Mouse (Mus musculus) kidney, adult 9 months (tissue): ENCODE data around the gene Kmt2b.

ENCODE experiments used
- DNase-seq: peaks from one replicate; pipeline ENCODE4 v3.0.0; 2022

Gene Kmt2b

DNA sequence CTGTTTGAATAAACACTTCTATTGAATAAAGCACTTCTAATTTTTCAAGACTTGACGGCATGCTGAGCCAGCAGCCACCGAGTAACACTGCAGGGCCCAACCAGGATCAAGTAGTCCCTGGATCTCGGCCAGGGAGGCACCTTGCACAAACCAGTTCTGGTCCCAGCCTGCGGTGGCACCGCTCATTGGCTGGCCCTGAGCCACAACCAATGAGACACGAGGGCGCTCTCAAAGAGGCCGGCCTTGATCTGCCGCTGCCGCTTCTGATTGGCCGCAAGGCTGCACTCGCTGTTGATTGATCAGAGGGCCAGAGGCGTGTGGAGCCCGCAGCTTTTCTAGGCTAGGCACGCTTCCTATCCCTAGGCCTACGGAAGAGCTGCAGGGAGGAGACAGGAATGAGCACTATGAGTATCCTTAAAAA is 11.4 kb upstream of the Kmt2b start:
- DNase-seq, result peak; percentile 97

DNA sequence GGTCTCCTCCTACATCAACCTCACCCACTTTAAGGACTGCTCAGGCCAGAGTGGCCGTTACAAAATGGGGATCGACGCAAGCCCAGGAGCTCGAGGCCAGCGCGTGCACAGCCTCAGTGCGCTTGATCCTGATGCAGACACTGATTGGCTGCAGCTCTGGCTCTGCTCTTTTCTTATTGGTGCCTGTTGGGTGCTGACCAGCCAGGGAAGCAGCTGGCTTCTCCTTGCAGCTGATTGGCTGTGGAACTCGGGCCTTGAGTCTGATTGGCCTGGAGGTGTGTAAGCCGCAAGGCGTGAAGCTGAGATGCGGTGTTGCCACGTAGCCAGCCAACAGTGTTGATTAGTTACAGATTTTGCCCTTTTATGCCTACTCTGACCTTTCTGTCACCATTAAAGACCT is 10.3 kb upstream of the Kmt2b start, which contains the start of gene Zbtb32:
Gene Zbtb32 (minus strand): TSS at position 124 of the 400 bp plus-strand sequence.
- DNase-seq, result no peak

DNA sequence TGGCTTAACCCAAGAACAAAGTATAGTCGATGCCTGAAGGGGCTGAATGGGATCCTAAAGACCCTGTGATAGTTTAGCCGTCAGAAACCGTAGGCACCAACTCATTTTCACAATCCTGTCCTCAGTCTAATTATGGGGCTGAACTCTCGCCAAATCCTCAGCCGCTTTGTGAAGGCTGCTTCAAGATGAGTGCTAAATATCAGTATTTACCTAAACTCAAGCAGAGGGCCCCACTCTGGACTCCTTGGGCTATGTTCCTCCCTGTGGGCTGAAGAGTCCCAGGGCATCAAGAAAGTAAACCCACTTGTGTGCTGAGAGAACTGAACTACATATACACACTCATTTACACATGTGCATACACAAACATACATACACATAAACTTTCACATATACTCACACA is 8.3 kb upstream of the Kmt2b start:
- no peak for DNase-seq

DNA sequence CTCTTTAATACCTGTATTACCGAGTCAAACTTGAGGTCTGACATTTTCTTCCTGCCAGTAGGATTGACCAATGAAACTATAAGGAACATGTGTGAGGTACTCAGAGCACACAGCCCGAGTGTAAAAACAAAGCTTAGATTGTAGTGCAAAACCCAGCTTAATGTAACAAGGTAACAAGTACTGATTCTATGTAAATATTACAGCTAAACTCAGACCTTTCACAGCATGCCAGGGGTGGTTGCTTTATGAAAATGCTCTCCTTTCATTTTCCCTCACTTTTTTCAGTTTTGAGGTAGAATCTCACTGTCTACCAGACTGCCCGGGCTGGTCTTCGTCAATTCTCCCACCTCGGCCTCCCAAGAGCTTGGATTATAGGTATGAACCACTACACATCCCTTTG is 7.6 kb upstream of the Kmt2b start:
- no peak for DNase-seq

DNA sequence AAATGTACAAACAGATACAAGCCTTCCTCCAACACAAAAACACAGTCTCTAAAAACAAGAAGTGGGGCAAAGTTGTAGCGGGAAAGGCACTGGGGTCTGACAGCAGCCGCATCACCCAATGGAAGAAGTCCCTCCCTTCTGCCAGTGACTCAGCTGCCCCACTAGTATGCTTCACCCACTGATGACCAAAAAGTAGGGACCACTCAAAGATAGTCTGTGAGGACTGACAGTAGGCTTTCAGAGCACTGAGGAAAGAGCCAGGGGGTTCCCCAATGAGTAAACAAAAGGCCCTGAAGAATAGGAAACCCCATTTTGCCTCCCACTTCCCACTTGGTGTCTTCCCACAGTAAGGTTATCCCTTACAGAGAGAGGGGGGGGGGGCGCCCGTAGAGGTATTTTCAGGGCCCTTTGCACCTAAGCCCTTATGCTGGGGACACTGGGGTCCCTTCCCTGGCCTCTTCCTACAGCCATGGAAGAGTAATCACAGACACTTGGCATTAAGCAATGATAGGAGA is 6.0 kb upstream of the Kmt2b start:
- no peak for DNase-seq

DNA sequence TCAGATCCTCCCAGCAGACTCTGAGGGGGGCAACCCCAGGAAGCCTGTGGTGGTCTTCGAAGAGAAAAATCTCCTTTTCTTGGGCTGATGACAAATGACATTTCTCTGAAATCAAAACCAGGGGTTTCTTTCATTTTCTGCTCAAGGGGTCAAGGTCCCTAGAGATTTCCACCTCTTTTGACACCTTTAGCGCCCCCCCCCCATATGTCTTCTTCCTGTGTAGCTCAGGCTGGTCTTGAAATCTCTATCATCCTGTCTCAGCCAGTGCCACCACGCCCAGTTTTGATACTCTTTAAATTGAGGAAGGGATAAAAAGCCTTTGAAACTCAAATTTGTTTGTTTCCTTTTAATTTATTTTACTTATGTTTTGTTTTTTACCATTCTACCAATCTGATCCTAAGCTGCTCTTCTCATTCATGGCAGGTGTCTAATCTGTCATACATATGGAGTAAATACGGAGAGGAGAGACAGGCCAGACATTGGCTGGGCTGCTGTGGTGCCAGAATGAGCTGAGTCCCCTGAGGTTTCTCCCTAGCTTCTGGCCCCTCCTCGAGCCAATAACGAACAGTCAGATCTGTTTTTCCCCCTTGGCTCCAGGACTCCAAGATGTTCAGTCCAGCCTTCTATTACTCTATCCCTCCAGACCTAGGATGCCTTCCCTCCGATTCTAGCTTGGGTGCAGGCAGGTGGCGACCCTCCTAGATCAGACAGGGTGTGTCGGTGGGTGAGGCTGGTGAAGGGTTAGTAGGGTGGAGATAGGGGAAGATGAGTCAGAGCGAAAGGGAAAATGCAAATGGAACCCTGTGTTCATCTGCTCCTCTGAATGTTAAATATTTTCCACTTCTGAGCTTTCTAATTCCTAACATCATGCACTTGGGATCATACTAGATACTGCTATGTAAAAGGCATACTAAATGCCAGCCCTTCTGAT is 5.3 kb upstream of the Kmt2b start:
- DNase-seq, result no peak

DNA sequence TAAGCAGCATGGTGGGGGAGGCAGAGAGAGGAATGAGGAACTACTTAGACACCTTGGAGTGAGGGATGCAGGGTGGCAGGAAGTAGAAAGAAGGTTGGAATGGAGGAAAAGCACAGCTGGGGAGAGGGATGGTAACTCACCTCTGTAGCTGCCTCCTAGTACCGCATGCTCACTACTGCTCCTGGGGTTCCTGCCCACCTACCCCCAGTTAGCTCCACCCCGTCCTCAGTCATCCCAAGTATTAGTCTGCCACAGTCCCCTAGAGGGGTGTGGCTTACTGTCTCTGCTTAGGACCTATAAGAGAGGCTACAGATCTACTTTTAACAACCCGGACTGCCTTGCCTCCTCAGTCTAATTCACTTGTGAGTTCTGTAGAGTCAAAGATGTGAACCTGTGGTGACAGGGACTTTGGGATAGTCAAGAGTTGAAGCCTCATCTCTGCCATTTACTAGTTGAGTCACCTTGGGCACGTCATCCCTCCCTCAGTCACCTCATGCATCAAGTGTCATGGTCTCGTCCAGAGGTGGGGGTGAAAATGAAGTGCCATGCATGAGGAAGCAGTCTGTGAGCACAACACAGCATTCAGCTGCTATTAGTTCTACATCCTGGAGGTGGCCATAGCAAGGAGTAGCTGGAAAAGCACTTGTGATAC is 4.4 kb upstream of the Kmt2b start:
- DNase-seq, result no peak

DNA sequence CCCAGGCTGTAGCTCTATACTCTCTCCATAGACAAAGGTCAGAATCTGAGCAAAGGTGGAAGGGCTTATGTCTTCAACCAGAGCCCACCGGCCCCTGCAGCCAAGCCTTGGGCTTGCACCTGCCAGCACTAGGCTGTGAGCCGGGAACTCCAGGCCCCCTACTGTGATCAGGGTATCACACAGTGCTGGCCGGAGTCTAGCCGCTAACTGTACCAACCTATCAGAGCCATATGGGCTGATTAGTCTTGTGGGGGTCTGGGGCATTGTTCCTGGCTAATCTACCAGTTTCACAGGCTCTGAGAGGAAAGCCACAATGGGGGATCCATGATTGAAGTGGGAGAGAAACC is 3.1 kb upstream of the Kmt2b start:
- DNase-seq, result no peak

DNA sequence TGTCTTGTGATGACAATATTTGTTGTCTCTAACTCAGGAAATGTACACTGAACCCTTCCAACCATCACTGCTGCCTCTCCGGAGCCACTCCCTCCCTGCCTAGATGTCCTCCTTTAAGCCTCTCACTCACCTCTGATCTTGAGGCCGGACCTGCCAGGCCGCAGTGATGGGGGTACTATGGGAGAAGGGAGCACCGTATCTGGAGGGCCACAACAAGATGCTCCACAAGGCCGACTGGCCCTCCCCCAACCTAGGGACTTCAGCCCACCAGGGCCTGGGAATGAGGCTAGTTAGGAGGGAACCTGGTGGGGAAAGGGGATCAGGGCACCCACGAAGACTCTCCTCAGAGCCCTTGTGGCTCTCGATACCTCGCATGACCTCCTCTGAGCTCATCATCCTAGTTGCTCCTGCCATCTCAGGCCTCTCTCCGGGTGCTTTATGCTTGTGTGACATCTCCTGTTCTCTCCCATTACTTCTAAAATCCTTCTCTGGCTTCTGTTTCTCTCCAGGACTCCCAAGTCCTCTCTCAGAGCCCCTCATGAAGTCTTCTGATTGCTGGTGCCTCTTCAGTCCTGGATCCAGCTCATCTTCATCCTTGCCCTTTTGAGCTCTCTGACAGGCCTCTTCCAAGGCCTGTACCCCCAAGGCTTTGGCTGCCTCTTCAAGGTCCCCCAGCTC is 2.5 kb upstream of the Kmt2b start:
- no peak for DNase-seq

DNA sequence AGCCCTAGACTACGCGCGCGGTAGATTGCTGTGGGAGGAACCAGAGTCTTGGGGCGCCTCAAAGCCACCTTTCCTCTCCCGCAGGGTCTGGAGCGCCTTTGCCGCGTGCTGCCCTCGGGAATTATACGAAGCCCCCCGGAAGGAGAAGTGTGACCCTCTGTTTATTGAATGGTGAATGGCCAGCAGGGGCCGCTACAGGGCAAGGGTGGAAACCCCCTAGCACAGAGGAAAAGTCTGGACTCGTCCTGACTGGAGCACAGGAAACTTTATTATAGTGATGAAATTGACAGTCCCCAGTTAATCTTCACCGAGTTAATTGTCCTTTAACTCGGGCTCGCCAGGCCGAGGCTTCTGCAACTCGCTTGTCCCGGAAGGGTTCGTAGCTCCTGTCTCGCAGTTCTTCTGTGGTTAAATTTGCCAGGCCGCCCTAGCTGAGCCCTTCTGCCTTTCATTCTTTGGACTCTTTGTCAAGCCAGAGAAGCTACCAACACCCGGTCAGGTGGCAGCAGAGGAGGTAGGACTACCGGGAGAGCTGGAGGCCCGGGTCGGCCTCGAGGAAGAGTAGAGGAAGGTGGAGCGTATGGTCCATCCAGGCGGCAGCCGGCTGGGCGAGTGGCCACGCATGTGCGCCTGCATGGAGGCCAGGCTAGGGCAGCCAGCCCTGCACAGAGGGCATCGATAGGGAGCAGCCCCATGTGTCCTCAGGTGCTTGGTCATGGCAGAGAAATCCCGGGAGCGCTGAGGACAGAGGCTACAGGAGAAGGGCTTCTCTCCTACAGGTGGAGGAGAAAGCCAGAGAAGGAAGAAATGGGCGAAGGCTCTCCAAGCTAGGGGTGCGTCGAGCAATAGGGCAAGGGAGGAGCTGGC is 1.1 kb upstream of the Kmt2b start:
- DNase-seq, result peak; percentile 94

DNA sequence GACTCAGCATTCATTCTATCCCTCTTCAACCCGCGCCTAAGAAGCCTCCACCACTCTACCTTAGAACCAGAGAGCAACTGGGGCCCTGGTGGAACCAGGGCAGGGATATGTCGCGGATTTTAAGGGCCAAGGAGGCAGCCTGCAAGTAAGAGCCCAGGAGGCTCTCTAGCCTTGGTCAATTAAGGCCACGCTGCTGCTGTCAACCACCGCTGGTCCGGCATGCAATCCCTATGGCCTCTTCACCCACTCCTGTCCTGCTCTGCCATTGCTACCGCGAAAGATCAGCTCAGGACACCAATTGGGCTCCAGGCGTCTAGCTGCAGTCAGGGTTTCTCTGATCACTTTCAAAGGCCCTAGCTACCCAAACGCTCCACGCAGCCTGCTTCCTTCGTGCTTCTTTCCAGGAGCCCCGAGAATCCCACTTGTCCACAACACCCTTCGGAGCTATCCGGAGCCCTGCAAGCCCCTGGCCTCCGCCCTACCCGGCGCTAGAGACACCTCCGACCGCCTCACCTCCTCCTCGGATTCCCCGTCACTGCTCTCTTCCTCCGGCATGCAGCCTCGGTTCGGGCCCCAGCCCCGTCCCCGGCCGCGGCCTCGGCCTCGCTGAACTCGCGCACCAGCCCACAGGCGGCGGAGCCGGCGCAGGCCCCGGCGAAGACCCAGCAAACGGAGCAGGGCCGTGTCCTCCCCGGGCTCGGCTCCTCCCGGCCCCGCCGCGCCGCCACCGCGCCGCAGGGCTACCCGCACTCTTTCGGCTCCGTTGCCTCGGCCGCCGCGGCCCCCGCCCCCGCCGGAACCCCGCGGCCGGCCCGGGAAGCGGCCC is 471 bp downstream of the Kmt2b start:
- DNase-seq, result peak; percentile 57

DNA sequence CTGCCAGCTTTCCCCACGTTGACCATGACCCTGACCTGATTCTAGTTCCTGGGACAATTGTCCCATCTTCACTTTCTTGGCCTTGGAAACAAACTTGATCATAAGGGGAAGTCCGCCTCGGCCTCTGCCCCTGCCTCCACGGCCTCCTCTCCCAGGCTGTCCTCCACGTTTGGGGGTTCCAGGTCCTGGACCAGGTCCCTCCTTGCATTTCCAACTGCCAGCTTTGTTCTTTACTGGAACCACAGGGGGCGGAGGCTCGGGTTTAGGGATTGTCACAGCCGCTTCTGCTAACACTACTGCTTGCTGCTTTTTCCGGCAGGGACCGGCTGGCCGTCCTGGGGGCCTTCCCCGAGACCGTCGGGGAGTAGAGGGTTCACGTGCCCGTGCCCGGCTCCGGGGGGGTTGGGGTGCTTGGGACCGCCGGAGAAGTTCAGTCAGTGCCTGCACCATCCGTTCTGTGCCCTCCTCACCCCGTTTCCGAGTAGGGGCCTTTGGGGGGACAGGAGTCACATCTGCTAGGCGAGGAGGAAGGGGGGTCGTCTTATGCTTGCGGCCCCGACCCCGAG is 2.0 kb downstream of the Kmt2b start:
- no peak for DNase-seq

DNA sequence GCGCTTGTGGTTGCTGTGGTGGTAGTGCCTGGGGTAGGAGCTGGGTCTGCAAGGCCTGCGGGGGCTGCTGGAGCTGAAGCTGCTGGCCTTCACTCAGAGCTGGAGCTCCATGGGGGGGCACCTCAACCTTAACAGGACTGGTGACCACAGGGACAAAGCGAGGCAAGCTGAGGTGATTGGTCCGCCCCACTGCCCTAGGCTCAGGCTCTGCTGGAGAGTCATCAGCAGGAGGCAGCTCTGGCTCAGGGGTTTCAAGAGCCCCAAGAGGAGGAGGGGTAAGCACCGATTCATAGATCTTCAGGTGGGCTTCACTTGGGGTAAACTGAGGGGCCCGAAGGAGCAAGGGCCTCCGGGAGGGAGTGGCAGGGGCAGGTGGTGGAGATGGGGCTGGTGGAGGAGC is 3.4 kb downstream of the Kmt2b start:
- DNase-seq, result no peak

DNA sequence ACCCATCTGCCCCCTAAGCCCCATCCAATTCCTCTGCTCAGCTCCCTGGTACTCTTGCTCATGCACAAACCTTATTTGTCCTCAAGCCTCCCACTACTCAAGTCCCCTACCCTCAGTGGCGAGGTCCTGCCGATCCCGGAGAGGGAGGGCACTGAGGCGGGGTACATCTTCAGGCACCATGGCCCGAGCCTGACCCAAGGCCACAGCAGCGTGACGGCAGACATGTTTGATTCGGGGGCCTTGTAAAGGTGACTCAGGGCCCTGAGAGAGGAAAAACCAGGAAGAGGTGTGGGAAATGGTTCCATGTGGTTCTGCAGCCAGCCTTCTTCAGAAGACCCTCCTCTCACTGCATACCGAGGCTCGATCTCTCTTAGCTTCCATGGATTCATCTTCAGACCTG is 4.2 kb downstream of the Kmt2b start:
- no peak for DNase-seq

DNA sequence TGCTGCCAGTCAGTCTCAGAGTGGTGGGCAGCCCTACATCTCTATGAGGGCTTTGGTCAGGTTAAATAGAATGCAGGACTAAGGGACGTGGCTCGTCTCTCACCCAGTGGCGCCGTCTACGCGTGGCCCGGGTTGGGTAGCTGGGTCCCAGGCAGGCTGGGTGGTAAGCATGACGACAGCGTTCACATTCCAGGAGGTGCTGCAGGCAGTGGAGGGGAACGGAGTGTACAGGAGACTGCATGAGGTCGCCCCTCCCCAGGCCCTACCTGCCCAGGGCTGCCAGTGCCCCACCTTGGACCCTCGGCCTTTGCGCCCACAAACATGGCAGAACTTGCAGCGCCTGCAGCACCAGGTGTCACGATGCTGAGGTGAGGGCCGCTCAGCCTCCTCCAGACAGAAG is 7.0 kb downstream of the Kmt2b start:
- DNase-seq, result no peak

DNA sequence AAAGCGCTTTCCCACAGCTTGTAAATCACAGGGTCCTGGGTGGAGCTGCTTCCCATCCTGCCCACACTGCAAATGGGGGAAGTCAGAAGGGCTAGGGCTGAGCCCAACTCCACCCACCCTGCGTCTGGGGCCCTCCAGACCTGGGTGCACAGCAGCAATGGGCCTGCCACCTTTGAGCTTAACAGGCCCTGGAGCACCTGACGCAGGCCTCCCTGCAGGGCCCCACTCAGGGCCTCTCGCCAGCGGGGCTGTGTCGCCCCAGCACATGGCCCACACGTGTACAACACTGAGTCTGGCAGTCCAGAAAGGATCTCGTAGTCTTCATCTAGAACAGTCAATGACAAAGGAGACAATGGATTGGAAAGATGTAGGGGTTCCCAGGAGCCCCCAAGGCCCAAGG is 8.6 kb downstream of the Kmt2b start:
- DNase-seq, result no peak

DNA sequence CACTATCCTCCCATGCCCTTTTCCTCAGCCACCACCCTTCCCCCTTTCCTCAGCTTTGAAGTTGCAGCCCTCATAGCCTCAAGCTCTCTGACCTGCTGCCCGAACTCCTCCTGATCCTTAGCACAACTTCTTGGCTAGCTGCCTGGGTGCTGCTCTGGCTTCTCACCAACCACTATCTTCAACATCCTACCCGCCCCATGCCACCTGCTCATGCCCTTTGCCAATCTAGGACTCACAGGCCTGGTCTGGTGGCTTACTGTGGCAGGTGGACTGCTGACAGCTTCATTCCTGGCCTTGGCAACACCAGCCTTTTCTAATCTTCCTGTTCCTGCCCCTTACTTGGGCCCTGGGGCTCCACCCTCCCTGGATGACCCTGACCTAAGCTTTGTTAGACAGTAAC is 15.6 kb downstream of the Kmt2b start:
- DNase-seq, result peak; percentile 76

DNA sequence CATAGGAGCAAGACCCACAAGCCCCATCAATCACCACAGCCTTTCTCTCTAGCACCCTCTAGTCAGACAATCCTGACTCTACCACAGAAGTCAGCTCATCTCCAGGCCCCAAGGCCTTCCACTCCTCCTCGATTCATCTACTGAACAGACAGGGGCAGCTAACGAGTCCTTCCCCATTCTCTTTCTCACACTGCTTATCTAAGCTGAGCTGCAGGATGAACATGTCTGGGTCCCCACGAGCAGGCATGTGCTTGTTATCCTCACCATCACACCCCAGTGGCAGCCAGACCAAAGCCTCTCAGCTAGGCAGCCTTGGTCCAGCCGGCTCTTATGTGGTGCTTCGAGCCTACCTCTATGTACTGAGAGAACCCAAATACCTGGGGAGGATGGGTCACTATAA is 16.1 kb downstream of the Kmt2b start:
- no peak for DNase-seq

DNA sequence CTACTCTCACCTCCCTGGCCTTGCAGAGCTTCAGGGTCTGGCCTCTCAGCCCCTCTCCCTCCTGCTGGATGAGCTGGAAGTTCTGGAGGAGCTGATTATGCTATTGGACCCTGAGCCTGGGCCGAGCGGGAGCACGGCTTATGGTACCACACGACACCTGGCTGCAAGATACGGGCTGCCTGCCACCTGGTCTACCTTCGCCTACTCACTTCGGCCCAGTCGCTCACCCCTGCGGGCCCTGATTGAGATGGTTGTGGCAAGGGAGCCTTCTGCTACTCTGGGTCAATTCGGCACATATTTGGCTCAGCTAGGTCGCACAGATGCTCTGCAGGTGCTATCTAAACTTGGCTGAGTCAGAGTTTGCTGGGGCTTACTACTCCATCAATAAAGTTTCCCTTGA is 21.0 kb downstream of the Kmt2b start:
- no peak for DNase-seq

DNA sequence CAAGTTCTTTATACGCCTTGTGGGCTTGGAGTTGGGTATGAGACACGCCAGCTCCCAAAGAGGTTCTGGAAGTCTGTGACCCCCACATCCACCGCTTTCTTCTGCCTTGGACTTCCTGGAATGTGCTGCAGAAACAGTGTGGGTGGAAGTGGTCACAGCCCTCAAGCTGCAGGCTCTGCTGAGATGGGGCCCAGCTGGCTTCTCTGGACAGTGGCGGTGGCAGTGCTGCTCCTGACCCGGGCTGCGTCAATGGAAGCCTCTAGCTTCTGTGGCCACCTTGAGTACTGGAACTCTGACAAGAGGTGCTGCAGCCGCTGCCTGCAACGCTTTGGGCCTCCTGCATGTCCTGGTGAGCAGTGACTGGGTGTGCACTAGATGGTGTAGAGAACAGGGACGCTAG is 22.5 kb downstream of the Kmt2b start:
- peak; percentile 35 for DNase-seq

DNA sequence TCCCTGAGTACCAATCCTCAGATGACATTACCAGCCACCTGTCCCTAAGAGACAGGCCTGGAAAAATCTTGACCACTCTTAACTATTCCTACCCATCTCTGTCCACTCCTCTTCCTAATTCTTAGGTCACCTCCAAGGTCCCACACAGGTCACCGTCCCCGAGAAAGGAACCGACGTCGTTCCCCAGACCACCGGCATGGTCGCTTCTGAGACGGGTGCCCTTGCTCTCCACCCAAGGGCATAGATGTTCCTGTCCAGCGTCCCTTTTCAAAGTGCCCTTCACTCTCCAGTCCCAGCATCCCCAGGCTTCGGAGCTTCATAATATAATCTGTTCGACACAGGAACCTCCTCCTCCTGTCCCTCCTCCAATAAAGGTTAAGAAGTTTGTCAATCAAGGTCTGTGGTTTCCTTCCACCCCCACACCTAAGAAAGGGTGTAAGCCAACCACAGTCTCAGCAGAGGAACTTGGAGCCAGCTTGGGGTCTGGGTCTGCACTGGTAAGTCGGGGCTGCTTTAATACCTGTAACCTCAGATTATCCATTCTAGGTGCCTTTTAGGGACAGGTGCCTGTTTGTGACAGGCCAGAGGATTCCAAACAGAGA is 23.5 kb downstream of the Kmt2b start, which contains the start of gene Igflr1:
Gene Igflr1 (plus strand): TSS at position 458 of the 602 bp plus-strand sequence.
- no peak for DNase-seq
